Mouse (Mus musculus) brain, embryonic 14.5 days (tissue): Measurements from ENCODE around the gene Olfr1329. TPM values are rescaled to one million over a fixed set of nuclear protein-coding genes. Genes with fewer than 3 reads are reported as not detected.
"Not testable (repeated sequence)": the region's sequence is repeated elsewhere in the genome, so short reads cannot be mapped to it uniquely, and the experiment has no call there.

ENCODE experiments used
- DNase-seq: peaks from one replicate; pipeline ENCODE4 v3.0.0-alpha.2; 2011; ENCODE audit warnings: low read depth
- CTCF ChIP-seq: fragments of 200-500 bp; IDR thresholded peaks from 2 replicates; pipeline ENCODE4 v1.5.1; 2012; ENCODE audit warnings: inconsistent platforms, mild to moderate bottlenecking, moderate library complexity, borderline replicate concordance; ENCODE audit not compliant: insufficient read depth, insufficient read length; ENCODE audit errors: extremely low read depth
- POLR2A ChIP-seq: fragments of 200-500 bp; IDR thresholded peaks from 2 replicates; pipeline ENCODE4 v1.6.1; 2012; ENCODE audit warnings: mild to moderate bottlenecking, inconsistent platforms, borderline replicate concordance; ENCODE audit not compliant: poor library complexity, insufficient read depth, insufficient read length, severe bottlenecking; ENCODE audit errors: extremely low read depth
- polyA plus RNA-seq: library from polyadenylated mRNA; depleted of rRNA; stranded (reverse); fragments of >200 nt; gene quantifications from 2 replicates; pipeline ENCODE4 v1.2.3, GENCODE M21; 2012; rRNA removed

Olfr1329 gene
- not detected in 2 replicates for polyA plus RNA-seq

GRCm38 (mm10) chr4:118917365-118917764, at the start of gene Olfr1329:
Olfr1329 (minus strand) TSS chr4:118917465.
- not testable (repeated sequence) for DNase-seq

DNA sequence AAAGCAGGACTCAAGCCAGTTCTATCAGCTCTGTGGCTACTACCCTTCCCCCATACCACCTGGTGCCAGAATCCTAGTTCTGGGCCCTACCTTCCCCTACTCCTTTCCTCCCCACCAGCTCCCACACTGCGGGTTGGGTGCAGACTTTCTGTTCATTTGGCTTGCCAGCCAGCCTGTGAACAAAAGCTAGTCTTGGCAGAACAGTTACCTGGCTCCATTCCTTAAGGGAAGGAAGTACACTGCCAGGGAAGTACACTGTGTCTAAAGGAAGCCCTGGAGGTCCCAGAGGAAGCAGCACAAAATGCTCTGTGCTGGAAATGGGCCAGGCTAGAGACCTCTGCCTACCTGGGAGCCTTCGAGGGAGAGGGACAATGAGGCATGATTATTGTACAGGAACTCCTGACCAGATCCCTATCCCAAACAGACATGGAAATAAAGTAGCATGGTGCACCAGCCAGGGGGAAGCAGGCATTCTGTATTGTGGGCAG, 43.9 kb upstream of the Olfr1329 start, which contains the start of gene Lao1:
Lao1 (plus strand) TSS at position 438 of the 488 bp plus-strand sequence.
- DNase-seq = peak; percentile 68

DNA sequence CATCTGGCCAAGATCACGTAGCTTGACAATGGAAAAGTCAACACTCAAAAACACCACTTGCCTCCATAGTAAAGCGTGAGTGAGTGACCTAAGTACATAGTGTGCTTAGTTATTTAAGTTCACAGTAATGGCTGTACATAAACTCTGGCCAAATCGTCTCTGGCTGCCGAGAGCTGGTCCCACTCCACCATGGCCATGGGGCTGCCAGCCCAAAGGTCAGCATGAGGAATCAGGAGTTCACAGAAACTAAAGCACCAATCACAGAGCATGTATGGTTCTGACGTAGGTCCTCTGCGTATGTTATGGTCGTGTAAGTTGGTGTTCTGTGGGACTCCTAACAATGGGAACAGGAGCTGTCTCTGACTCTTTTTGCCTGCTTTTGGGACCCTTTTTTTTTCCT, 41.5 kb upstream of the Olfr1329 start:
- TF ChIP-seq POLR2A = no peak
- no peak for TF ChIP-seq CTCF
- no peak for DNase-seq

More for the DNA sequence above, 43.9 kb upstream of the Olfr1329 start, which contains the start of gene Lao1:
- TF ChIP-seq CTCF (no peak), POLR2A (no peak)

GRCm38 (mm10) chr4:118938512-118938911, 21.2 kb upstream of the Olfr1329 start, which contains the start of gene Olfr1328:
Olfr1328 (minus strand) TSS chr4:118938612.
- TF ChIP-seq CTCF (no peak), POLR2A (no peak)
- DNase-seq = no peak

DNA sequence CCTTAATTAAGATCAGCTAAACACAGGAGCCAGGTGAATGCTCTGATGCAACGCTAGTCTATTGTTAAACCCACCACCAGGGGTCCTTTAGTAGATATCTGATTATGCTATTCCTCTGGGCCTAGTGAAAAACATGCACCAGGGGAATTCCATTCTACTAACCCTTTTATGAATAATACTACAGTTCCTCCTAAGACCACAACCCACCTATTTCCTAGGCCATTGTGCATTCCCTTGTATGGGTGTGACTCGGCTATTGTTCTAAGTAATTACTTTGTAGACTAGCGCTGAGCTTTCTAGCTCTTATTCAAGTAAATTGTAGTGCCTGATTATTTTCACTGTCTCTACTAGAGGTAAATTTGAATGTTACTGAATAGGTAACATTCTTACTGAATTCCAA, 14.1 kb upstream of the Olfr1329 start:
- not testable (repeated sequence) for DNase-seq

DNA sequence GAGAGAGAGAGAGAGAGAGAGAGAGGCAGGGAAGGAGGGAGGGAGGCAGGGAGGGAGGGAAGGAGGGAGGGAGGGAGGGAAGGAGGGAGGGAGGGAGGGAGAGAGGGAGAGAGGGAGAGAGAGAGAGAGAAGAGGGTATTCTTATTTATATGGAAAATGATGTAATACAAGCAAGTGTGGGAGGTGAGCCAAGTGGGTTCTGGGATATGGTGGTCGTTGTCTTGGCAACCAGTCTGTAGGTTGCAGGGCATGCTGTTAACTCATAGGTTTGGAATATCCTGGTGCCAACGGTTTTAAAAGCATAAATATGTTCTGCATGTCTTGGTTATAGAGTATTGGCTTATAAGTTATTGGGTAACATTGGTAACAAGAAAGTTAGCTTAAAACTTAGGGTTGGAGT, 15.3 kb downstream of the Olfr1329 start:
- DNase-seq = peak; percentile 64
- TF ChIP-seq CTCF = no peak
- no peak for TF ChIP-seq POLR2A

DNA sequence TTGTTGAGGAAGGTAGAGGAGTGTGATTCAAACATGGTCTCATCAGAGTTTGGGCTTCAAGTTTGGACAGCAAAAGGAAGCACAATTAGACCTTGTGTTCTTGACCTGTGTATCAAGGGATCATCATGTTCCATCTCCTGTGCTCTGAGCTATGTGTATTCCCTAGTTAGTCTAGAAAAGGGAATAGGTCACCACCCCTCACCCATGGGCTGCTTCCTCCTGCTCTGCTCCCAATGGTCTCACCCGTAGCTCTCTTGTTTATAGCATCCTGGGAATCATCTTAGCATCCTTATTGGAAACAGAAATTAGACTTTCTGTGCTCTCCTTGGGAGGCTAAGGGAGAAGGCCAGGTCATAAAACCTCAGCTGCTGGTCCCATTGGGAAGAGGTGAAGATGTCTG, 29.0 kb downstream of the Olfr1329 start, which contains the start of gene Olfr1330:
Olfr1330 (plus strand) TSS at position 301 of the 400 bp plus-strand sequence.
- TF ChIP-seq CTCF (no peak), POLR2A (no peak)
- DNase-seq = no peak

DNA sequence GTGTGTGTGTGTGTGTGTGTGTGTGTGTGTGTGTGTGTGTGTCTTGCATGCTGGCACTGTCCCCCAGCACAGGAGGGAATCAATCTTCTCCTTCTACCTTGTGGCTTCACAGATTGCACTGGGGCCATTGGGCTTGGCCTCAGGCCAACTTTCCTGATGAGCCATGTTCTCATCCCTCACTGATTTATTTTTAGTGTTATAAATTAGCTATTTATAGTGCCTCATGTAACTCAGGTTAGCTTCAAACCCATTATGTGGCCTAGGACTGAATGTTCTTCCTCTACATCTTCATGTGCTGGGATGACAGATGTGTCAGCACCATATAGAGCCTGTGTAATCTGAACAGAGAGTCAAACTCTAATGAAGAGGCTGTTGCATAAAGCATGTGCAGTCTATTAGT, 49.7 kb downstream of the Olfr1329 start:
- TF ChIP-seq POLR2A (no peak), CTCF (no peak)
- no peak for DNase-seq

Other genes with a start within 250 kb of the Olfr1329 start
- 0.05 TPM in 2 replicates for gene Olfr1342, start 224.7 kb downstream of the Olfr1329 start, polyA plus RNA-seq
- not detected in 2 replicates for gene Olfr1341, start 213.9 kb downstream of the Olfr1329 start, polyA plus RNA-seq
- gene Olfr1340, start 197.3 kb downstream of the Olfr1329 start, polyA plus RNA-seq = not detected in 2 replicates
- not detected in 2 replicates for gene Olfr1339, start 185.3 kb downstream of the Olfr1329 start, polyA plus RNA-seq
- not detected in 2 replicates for gene Olfr1338, start 158.7 kb downstream of the Olfr1329 start, polyA plus RNA-seq
- not detected in 2 replicates for gene Olfr1337, start 134.9 kb downstream of the Olfr1329 start, polyA plus RNA-seq
- gene Olfr1335, start 107.5 kb downstream of the Olfr1329 start, polyA plus RNA-seq = not detected in 2 replicates
- gene Olfr1333, start 81.2 kb downstream of the Olfr1329 start, polyA plus RNA-seq = not detected in 2 replicates
- not detected in 2 replicates for gene Olfr1331, start 52.8 kb downstream of the Olfr1329 start, polyA plus RNA-seq
- not detected in 2 replicates for gene Olfr1330, start 28.9 kb downstream of the Olfr1329 start, polyA plus RNA-seq
- gene Olfr1328, start 21.1 kb upstream of the Olfr1329 start, polyA plus RNA-seq = not detected in 2 replicates
- 0.06 TPM in 1 of 2 replicates, not detected in the other for gene Lao1, start 44.1 kb upstream of the Olfr1329 start, polyA plus RNA-seq
- 94.7 and 96.9 TPM in 2 replicates for gene Slc2a1, start 191.2 kb upstream of the Olfr1329 start, polyA plus RNA-seq